Mouse (Mus musculus): ENCODE measurements around the gene Ubr4. TPM values are rescaled to one million over a fixed set of nuclear protein-coding genes. Genes with fewer than 3 reads are reported as not detected.

The Ubr4 gene
- total RNA-seq, 2 experiments from 2014 or later, result 104 to 136 TPM

Small RNA genes lying within 50 kb of the gene (microRNA-seq; reads per million reads assigned to microRNA genes)
- not detected for gene Gm24245
- gene Gm25732, result 1.4 reads per million

Other genes starting within 250 kb of the Ubr4 start
- gene Minos1, start 221.5 kb upstream of the Ubr4 start, total RNA-seq (2021), result 100 to 1,000 TPM; 572 to 632 TPM
- 100 to 1,000 TPM; 323 to 342 TPM for gene Capzb, start 159.7 kb upstream of the Ubr4 start, total RNA-seq (2021)
- gene Pqlc2, start 41.9 kb upstream of the Ubr4 start, total RNA-seq (2021), result 1 to 10 TPM; 8.0 to 8.7 TPM
- gene Akr7a5, start 41.9 kb upstream of the Ubr4 start, total RNA-seq (2021), result 10 to 100 TPM; 65.6 to 67.0 TPM
- gene Mrto4, start within 50 bp of the Ubr4 start, total RNA-seq (2021), result 10 to 100 TPM; 55.0 to 56.4 TPM
- gene Emc1, start within 50 bp of the Ubr4 start, total RNA-seq (2021), result 10 to 100 TPM; 37.2 to 47.6 TPM
- gene Iffo2, start 177.9 kb downstream of the Ubr4 start, total RNA-seq (2021), result 10 to 100 TPM; 16.4 to 17.5 TPM

All from adrenal gland, postnatal 10 days (tissue).